Mouse (Mus musculus) erythroblast, embryonic 14.5 days (primary cell): ENCODE measurements around the gene Hs6st1. TPM values are rescaled to one million over a fixed set of nuclear protein-coding genes. Genes with fewer than 3 reads are reported as not detected.

Experiments used
- H3K27me3 ChIP-seq: 2 replicates; pipeline ENCODE4 v1.6.1; 2012; ENCODE audit warnings: inconsistent platforms; ENCODE audit not compliant: control insufficient read depth
- H3K36me3 ChIP-seq: 2 replicates; pipeline ENCODE4 v1.6.1; 2012; ENCODE audit warnings: mild to moderate bottlenecking, inconsistent platforms; ENCODE audit not compliant: control insufficient read depth
- H3K4me1 ChIP-seq: 2 replicates; pipeline ENCODE4 v1.6.1; 2012; ENCODE audit warnings: inconsistent platforms; ENCODE audit not compliant: control insufficient read depth
- H3K4me3 ChIP-seq: replicated peaks from 2 replicates; pipeline ENCODE3; 2012; ENCODE audit warnings: moderate library complexity, mild to moderate bottlenecking, inconsistent platforms
- H3K9me3 ChIP-seq: 2 replicates; pipeline ENCODE4 v1.6.1; 2012; ENCODE audit warnings: low read length, inconsistent platforms, mixed read lengths; ENCODE audit not compliant: control insufficient read depth
- GATA1 ChIP-seq: IDR thresholded peaks from 2 replicates; pipeline ENCODE4 v1.6.1; 2012; ENCODE audit warnings: low read length, inconsistent platforms, mixed read lengths
- TAL1 ChIP-seq: IDR thresholded peaks from 3 replicates; pipeline ENCODE4 v1.6.1; 2012; ENCODE audit warnings: low read length, inconsistent platforms, mixed read lengths
- polyA plus RNA-seq: library from polyadenylated mRNA; stranded (reverse); fragments of >175 nt; gene quantifications from 2 replicates; pipeline ENCODE4 v1.2.3, GENCODE M21; 2012

Gene Hs6st1
- polyA plus RNA-seq, 1 experiment: 20.5 TPM

DNA sequence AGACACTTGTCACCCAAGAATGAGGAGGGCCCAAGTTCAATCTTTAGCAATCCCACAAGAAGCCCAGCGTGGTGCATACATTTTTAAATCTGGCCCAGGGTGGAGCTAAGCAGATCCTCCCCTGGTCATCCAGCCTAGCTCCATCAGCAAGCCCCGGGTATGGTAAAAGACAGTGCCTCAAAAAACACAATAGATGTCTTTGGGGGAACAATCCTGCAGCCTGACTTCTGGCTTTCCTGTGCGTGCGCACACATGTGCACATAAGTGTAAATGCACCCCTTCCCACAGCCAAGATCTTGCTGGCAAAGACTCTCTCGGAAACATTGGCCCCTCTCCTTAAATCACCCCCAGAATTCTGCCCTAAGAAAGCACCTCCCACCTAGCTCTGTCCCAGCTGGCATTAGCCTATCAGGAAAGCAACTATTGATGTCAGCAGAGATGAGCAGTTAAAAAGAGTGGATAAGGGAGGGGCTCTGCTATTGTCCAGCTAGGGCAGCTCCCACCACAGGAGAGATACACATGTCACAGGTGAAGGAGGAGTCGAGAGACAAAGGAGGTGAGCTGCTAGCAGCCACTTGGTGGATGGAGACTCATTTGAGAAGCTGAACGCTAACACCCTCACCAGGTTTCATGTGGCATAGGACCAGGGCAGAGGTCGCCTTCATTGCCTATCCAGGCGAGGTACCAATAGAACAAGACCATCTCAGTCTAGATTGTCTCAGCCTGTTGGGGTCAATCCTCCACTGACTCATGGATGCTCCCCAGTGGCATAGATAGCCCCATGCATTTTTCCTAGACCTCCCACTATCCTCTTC, 5.2 kb upstream of the Hs6st1 start:
- TF ChIP-seq GATA1 (no peak), TAL1 (no peak)
- Histone ChIP-seq H3K4me3 (no peak overlapping the region), H3K9me3 (no peaks in the 10 kb centered on the region), H3K4me1 (peaks cover 84% of the 10 kb centered on the region), H3K36me3 (no peaks in the 10 kb centered on the region), H3K27me3 (no peaks in the 10 kb centered on the region; the same call in 1 of the 2 replicates)

DNA sequence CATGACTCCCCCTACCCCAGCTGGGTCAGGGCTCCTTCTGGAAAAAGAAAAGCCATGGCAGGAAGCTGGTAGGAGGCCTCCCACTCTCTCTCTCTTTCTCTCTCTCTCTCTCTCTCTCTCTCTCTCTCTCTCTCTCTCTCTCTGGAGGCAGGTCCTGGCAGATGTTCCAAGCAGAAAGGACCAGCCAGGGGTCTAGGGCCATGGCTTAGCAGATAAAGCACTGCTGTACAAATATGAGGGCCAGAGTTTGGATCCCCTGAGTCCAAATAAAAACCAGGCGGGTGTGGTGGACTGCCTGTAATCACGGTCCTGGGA, 4.6 kb upstream of the Hs6st1 start:
- TF ChIP-seq TAL1: no peak
- TF ChIP-seq GATA1: no peak
- no peaks in the 10 kb centered on the region; the same call in 1 of the 2 replicates for H3K27me3 ChIP-seq
- H3K36me3 ChIP-seq: no peaks in the 10 kb centered on the region
- peaks cover 84% of the 10 kb centered on the region for H3K4me1 ChIP-seq
- H3K4me3 ChIP-seq: no peak overlapping the region
- no peaks in the 10 kb centered on the region for H3K9me3 ChIP-seq

DNA sequence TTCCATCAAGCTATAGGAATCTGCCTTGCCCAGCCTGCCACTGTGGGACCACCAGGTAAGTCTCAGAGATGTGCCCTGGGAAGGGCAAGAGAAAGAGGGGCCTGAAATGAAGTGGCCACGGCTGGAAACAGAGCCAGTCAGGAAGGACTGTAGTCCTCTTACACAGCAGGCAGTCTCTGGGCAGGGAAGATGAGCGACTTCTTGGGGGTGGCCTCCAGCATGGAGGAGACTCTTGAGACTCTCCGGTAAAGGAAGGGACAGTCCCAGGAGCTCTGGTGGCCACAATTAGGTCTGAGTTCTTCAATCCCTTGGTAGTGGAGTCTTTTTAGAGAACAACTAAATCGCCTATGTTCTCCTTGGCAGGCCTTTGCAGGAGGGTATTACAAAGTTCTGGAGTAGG, 4.0 kb upstream of the Hs6st1 start:
- H3K4me3 ChIP-seq: peak overlapping the region; percentile 60
- peaks cover 84% of the 10 kb centered on the region for H3K4me1 ChIP-seq
- no peak for TF ChIP-seq GATA1
- no peak for TF ChIP-seq TAL1
- no peaks in the 10 kb centered on the region; the same call in 1 of the 2 replicates for H3K27me3 ChIP-seq
- H3K9me3 ChIP-seq: no peaks in the 10 kb centered on the region
- peaks cover 2% of the 10 kb centered on the region for H3K36me3 ChIP-seq

- peak overlapping the region; percentile 60 for H3K4me3 ChIP-seq
- H3K36me3 ChIP-seq: peaks cover 10% of the 10 kb centered on the region
- peaks cover 83% of the 10 kb centered on the region for H3K4me1 ChIP-seq
- no peak for TF ChIP-seq GATA1
- no peak for TF ChIP-seq TAL1
- H3K9me3 ChIP-seq: no peaks in the 10 kb centered on the region
- H3K27me3 ChIP-seq: no peaks in the 10 kb centered on the region; the same call in 1 of the 2 replicates
These were observed 3.1 kb upstream of the Hs6st1 start for GRCm38 (mm10) chr1:36064861-36065760.

GRCm38 (mm10) chr1:36065761-36066150, 2.4 kb upstream of the Hs6st1 start:
- Histone ChIP-seq H3K36me3 (peaks cover 17% of the 10 kb centered on the region), H3K9me3 (no peaks in the 10 kb centered on the region), H3K27me3 (no peaks in the 10 kb centered on the region; the same call in 1 of the 2 replicates), H3K4me1 (peaks cover 83% of the 10 kb centered on the region), H3K4me3 (peak overlapping the region; percentile 60)
- TF ChIP-seq GATA1: no peak
- TF ChIP-seq TAL1: no peak

GRCm38 (mm10) chr1:36066216-36066980, 1.8 kb upstream of the Hs6st1 start:
- no peaks in the 10 kb centered on the region for H3K9me3 ChIP-seq
- peaks cover 23% of the 10 kb centered on the region for H3K36me3 ChIP-seq
- TF ChIP-seq GATA1: no peak
- no peak for TF ChIP-seq TAL1
- H3K4me3 ChIP-seq: no peak overlapping the region
- H3K4me1 ChIP-seq: peaks cover 83% of the 10 kb centered on the region
- no peaks in the 10 kb centered on the region; the same call in 1 of the 2 replicates for H3K27me3 ChIP-seq

- H3K4me3 ChIP-seq: peak overlapping the region; percentile 70
- H3K9me3 ChIP-seq: no peaks in the 10 kb centered on the region
- no peaks in the 10 kb centered on the region; the same call in 1 of the 2 replicates for H3K27me3 ChIP-seq
- TF ChIP-seq GATA1 (no peak), TAL1 (no peak)
- H3K36me3 ChIP-seq: peaks cover 31% of the 10 kb centered on the region
- H3K4me1 ChIP-seq: peaks cover 83% of the 10 kb centered on the region
These were observed 999 bp upstream of the Hs6st1 start for GRCm38 (mm10) chr1:36067201-36067600.

DNA sequence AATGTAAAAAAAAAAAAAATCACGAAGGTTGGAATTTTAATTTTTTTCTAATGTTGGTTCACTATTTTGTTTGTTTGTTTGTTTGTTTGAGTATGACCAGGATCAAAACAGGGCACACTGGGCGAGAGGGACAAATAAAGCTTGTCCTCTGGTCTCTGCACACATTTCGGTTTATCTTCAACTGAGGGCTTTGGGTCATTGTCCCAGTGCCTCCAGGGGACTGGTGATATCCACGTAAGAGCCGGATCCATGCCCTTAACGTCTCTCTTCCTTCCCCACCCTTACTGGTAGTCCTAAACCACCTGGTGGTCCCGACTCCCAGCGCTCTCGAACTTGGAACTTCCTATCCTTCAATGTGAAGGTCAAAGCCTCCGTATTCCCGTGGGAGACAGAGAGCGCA, 589 bp upstream of the Hs6st1 start:
- H3K9me3 ChIP-seq: no peaks in the 10 kb centered on the region
- no peak for TF ChIP-seq GATA1
- no peak for TF ChIP-seq TAL1
- peaks cover 35% of the 10 kb centered on the region for H3K36me3 ChIP-seq
- no peaks in the 10 kb centered on the region; the same call in 1 of the 2 replicates for H3K27me3 ChIP-seq
- peaks cover 83% of the 10 kb centered on the region for H3K4me1 ChIP-seq
- peak overlapping the region; percentile 70 for H3K4me3 ChIP-seq

- Histone ChIP-seq H3K27me3 (no peaks in the 10 kb centered on the region; the same call in 1 of the 2 replicates), H3K36me3 (peaks cover 46% of the 10 kb centered on the region), H3K9me3 (no peaks in the 10 kb centered on the region), H3K4me3 (peak overlapping the region; percentile 70), H3K4me1 (peaks cover 83% of the 10 kb centered on the region)
- no peak for TF ChIP-seq TAL1
- peak; percentile 4; the same call in 1 of the 2 replicates for TF ChIP-seq GATA1
These were observed 426 bp downstream of the Hs6st1 start for GRCm38 (mm10) chr1:36068531-36069120.
